Mouse (Mus musculus) spleen, adult 2 months (tissue): ENCODE results near the gene Apopt1. TPM values are rescaled to one million over a fixed set of nuclear protein-coding genes. Genes with fewer than 3 reads are reported as not detected.

ENCODE experiments used
- DNase-seq, 2 experiments: peaks; one replicate each; pipeline versions ENCODE4 v3.0.0 to v3.0.0-alpha.2; 2012 to 2021; ENCODE audit warnings: low spot score in 2 of 2, low read depth in 1 of 2
- H3K27ac ChIP-seq: fragments of 200-500 bp; 2 replicates; pipeline ENCODE4 v1.5.1; 2012; ENCODE audit warnings: low read length, inconsistent platforms; ENCODE audit not compliant: insufficient read depth
- H3K27me3 ChIP-seq: fragments of 200-500 bp; 2 replicates; pipeline ENCODE4 v1.6.1; 2012; ENCODE audit warnings: mild to moderate bottlenecking, moderate library complexity, low read length, inconsistent platforms; ENCODE audit not compliant: control insufficient read depth, insufficient read depth
- H3K36me3 ChIP-seq: fragments of 200-500 bp; 2 replicates; pipeline ENCODE4 v1.6.1; 2012; ENCODE audit warnings: mild to moderate bottlenecking, low read length, inconsistent platforms; ENCODE audit not compliant: control insufficient read depth, insufficient read depth
- H3K4me1 ChIP-seq: fragments of 200-500 bp; 2 replicates; pipeline ENCODE4 v1.6.1; 2011; ENCODE audit warnings: inconsistent platforms; ENCODE audit not compliant: control insufficient read depth, insufficient read depth, insufficient read length
- H3K4me3 ChIP-seq: fragments of 200-500 bp; 2 replicates; pipeline ENCODE4 v1.5.1; 2011; ENCODE audit warnings: mild to moderate bottlenecking, inconsistent platforms; ENCODE audit not compliant: insufficient read depth, insufficient read length; ENCODE audit errors: extremely low read depth
- CTCF ChIP-seq: fragments of 200-500 bp; IDR thresholded peaks from 2 replicates; pipeline ENCODE4 v1.5.1; 2011; ENCODE audit warnings: mild to moderate bottlenecking, inconsistent platforms; ENCODE audit not compliant: insufficient read depth, insufficient read length, insufficient replicate concordance; ENCODE audit errors: extremely low read depth
- POLR2A ChIP-seq: fragments of 200-500 bp; IDR thresholded peaks from 2 replicates; pipeline ENCODE4 v1.6.1; 2011; ENCODE audit warnings: low read depth, low read length, inconsistent platforms
- WGBS: fragments of 180-500 bp; shearing (Covaris S2); methylation state at CpG from one replicate; pipeline ENCODE4 v1.1.7; 2018; 5-methylcytosine and 5-hydroxymethylcytosine counted together
- polyA plus RNA-seq: library from polyadenylated mRNA; depleted of rRNA; stranded (reverse); fragments of >200 nt; gene quantifications from 2 replicates; pipeline ENCODE4 v1.2.3, GENCODE M21; 2012

Gene Apopt1
- polyA plus RNA-seq, 1 experiment: 33.3 TPM

DNA sequence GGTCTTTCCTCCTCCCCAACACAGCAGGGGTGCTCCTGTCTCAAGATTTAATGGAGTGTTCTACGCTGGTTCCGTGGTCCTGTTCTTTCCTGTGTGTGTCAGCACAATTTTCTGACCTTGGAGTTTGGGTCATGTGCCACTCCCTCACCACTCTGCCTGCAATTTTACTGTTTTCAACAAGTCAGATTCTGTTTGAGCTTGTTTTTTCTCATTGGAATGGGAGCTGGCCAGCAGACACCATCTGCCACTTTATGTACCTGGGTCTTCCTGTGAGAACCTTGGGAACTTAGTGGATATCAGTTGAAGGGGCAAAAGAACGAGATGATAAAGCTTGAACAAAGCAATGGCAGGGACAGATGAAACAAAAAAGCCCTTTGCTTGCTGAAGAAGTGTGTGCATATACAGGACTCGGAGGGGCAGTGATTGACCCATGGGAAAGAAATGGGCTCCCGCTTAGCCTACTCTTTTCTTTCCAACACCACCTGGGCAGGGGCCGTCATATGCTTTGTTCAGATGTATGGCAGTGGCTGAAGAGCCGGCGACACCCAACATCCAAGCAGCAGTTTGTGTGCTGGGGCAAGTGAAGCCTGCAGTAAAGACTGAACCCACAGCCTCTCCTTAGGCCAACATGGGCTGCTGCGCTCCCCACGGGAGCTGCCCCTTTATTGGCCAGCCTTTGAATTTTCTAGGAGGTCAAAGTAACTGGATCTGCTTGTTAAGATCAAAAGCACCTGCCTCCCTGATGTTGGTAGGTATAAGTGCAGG lies 44.7 kb downstream of the Apopt1 start:
- peaks cover 7% of the 10 kb centered on the region for H3K4me1 ChIP-seq
- peak overlapping the region; percentile 81; the same call in 1 of the 2 replicates for H3K27ac ChIP-seq
- peaks cover 2% of the 10 kb centered on the region; the same call in 1 of the 2 replicates for H3K36me3 ChIP-seq
- H3K27me3 ChIP-seq: no peaks in the 10 kb centered on the region
- peak overlapping the region; percentile 96; the same call in 1 of the 2 replicates for H3K4me3 ChIP-seq
- WGBS: 64% methylated on average over 10 of the region's 10 CpGs
- DNase-seq: no peak
- TF ChIP-seq CTCF (no peak), POLR2A (no peak)

DNA sequence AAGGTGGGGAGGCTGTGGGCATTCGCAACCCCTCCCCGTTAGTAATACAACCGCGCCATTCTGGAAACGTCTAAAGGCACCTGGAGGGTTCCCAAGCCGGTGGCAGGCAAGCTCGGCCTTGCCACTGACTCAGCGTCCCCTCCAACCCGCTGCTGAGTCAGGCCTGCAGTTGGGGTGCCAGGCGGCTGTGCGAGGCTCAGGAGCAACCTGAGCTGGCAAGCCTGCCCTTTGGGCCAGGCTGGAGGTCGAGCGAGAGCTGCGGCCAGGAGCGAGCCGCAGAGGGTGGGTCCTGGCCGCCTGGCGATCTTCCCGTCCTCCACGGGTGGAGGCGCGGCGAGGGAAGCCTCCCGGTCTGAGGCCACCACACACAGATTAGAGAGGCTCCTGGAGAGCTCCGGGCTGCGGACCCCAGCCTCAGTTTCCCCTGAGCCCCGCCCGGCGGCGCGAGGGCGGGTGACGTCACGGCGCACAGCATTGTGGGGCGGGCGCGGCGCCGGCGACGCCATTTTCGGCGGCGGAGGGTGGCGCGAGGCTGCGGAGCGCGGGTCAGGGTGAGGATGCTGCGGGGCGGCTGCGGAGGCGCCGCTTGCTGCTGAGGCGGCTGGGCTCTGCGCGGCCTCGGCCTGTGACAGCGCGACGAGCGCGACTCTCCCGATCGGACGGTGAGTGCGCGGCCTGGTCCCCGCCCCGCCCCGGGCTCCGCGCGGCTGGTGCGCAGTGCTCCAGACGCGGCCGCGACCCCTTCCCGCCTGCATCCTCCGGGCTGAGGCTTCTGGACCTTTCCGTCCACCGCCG lies 45.5 kb downstream of the Apopt1 start, which contains the start of gene Klc1:
TSS of gene Klc1 (plus strand) at position 469 of the 795 bp plus-strand sequence.
- DNase-seq: peak; percentile 25 to 71

GRCm38 (mm10) chr12:111759176-111760061 lies 46.4 kb downstream of the Apopt1 start:
- peak in 1 of 2 experiments; percentile 18 for DNase-seq
- 14% methylated on average over 34 of the region's 35 CpGs for WGBS

More for the DNA sequence above, 45.5 kb downstream of the Apopt1 start, which contains the start of gene Klc1:
- WGBS: under 1% methylated on average over 66 of the region's 85 CpGs
- Histone ChIP-seq H3K27me3 (no peaks in the 10 kb centered on the region), H3K36me3 (peaks cover 4% of the 10 kb centered on the region; the same call in 1 of the 2 replicates), H3K27ac (peak within 1 kb of the TSS; percentile 81), H3K4me3 (peak within 1 kb of the TSS; percentile 96), H3K4me1 (peaks cover 7% of the 10 kb centered on the region)
- TF ChIP-seq POLR2A (peak; percentile 62), CTCF (no peak)

GRCm38 (mm10) chr12:111760306-111760908 lies 47.3 kb downstream of the Apopt1 start:
- Histone ChIP-seq H3K4me1 (peaks cover 7% of the 10 kb centered on the region), H3K27ac (no peak overlapping the region), H3K27me3 (no peaks in the 10 kb centered on the region), H3K36me3 (peaks cover 4% of the 10 kb centered on the region; the same call in 1 of the 2 replicates), H3K4me3 (no peak overlapping the region)
- TF ChIP-seq CTCF (no peak), POLR2A (no peak)
- DNase-seq: no peak
- WGBS: 81% methylated on average over 7 of the region's 7 CpGs

More at GRCm38 (mm10) chr12:111759176-111760061, 46.4 kb downstream of the Apopt1 start:
- H3K4me3 ChIP-seq: peak overlapping the region; percentile 96
- no peak for TF ChIP-seq CTCF
- TF ChIP-seq POLR2A: no peak
- peaks cover 4% of the 10 kb centered on the region; the same call in 1 of the 2 replicates for H3K36me3 ChIP-seq
- no peaks in the 10 kb centered on the region for H3K27me3 ChIP-seq
- peaks cover 7% of the 10 kb centered on the region for H3K4me1 ChIP-seq
- peak overlapping the region; percentile 81; the same call in 1 of the 2 replicates for H3K27ac ChIP-seq

- Histone ChIP-seq H3K27me3 (no peaks in the 10 kb centered on the region), H3K4me1 (peaks cover 7% of the 10 kb centered on the region), H3K4me3 (no peak overlapping the region), H3K36me3 (peaks cover 4% of the 10 kb centered on the region; the same call in 1 of the 2 replicates), H3K27ac (no peak overlapping the region)
- DNase-seq: no peak
- TF ChIP-seq CTCF: no peak
- no peak for TF ChIP-seq POLR2A
- WGBS: 98% methylated on average over 13 of the region's 13 CpGs
Measured at GRCm38 (mm10) chr12:111762620-111763280, 49.7 kb downstream of the Apopt1 start.
